Mouse (Mus musculus) liver, embryonic 16.5 days (tissue): ENCODE results near the gene Myo1c. TPM values are rescaled to one million over a fixed set of nuclear protein-coding genes. Genes with fewer than 3 reads are reported as not detected.

Source experiments
- ATAC-seq: fragments of 200-750 bp; cut with Nextera tagmentation; 2 replicates; pipeline ENCODE4 v1.8.0; 2017; ENCODE audit warnings: low read depth, mild to moderate bottlenecking, moderate number of reproducible peaks, moderate library complexity
- H3K27ac ChIP-seq: fragments of 300-500 bp; sonication (generic); 2 replicates; pipeline ENCODE4 v1.5.1; 2014; ENCODE audit warnings: mild to moderate bottlenecking, low read length
- H3K27me3 ChIP-seq: fragments of 300-500 bp; sonication (generic); 2 replicates; pipeline ENCODE4 v1.6.1; 2014; ENCODE audit warnings: low read depth, low read length, mixed read lengths; ENCODE audit not compliant: control insufficient read depth, insufficient read depth
- H3K36me3 ChIP-seq: fragments of 300-500 bp; sonication (generic); 2 replicates; pipeline ENCODE4 v1.6.1; 2014; ENCODE audit warnings: mild to moderate bottlenecking; ENCODE audit not compliant: control insufficient read depth, insufficient read depth
- H3K4me1 ChIP-seq: fragments of 300-500 bp; sonication (generic); 2 replicates; pipeline ENCODE4 v1.6.1; 2014; ENCODE audit warnings: low read depth, low read length, mixed read lengths; ENCODE audit not compliant: control insufficient read depth
- H3K4me2 ChIP-seq: fragments of 300-500 bp; sonication (generic); 2 replicates; pipeline ENCODE4 v1.6.1; 2014; ENCODE audit warnings: low read depth, low read length, mixed read lengths
- H3K4me3 ChIP-seq: fragments of 300-500 bp; sonication (generic); 2 replicates; pipeline ENCODE4 v1.5.1; 2014; ENCODE audit warnings: low read depth, mild to moderate bottlenecking, low read length
- H3K9ac ChIP-seq: fragments of 300-500 bp; sonication (generic); 2 replicates; pipeline ENCODE4 v1.6.1; 2014; ENCODE audit warnings: low read depth, low read length
- H3K9me3 ChIP-seq: fragments of 300-500 bp; sonication (generic); replicated peaks from 2 replicates; pipeline ENCODE4 v1.6.1; 2016; ENCODE audit warnings: low read length; ENCODE audit not compliant: control insufficient read depth
- WGBS: fragments of 180-500 bp; shearing (Covaris S2); extraction: QIAGEN DNeasy Blood & Tissue Kit; methylation state at CpG from one replicate; pipeline ENCODE4 v1.1.7; 2014; ENCODE audit not compliant: insufficient replicate concordance; 5-methylcytosine and 5-hydroxymethylcytosine counted together
- polyA plus RNA-seq: library from polyadenylated mRNA; unstranded; fragments of >200 nt; fragmentation: Nextera tagmentation; extraction: Ambion mirVana; gene quantifications from 2 replicates; pipeline ENCODE4 v1.2.1, GENCODE M21; 2015

Myo1c gene
- polyA plus RNA-seq, 1 experiment from 2014 or later = 24.1 TPM

- Histone ChIP-seq H3K4me3 (no peak overlapping the region), H3K4me1 (peaks cover 19% of the 10 kb centered on the region), H3K27me3 (no peaks in the 10 kb centered on the region), H3K36me3 (no peaks in the 10 kb centered on the region), H3K27ac (no peak overlapping the region), H3K9me3 (no peaks in the 10 kb centered on the region), H3K4me2 (no peak overlapping the region), H3K9ac (no peak overlapping the region)
- ATAC-seq = no peak
- 71% methylated on average over 3 of the region's 3 CpGs for WGBS
Observed at GRCm38 (mm10) chr11:75634801-75635200, 15.5 kb upstream of the Myo1c start.

DNA sequence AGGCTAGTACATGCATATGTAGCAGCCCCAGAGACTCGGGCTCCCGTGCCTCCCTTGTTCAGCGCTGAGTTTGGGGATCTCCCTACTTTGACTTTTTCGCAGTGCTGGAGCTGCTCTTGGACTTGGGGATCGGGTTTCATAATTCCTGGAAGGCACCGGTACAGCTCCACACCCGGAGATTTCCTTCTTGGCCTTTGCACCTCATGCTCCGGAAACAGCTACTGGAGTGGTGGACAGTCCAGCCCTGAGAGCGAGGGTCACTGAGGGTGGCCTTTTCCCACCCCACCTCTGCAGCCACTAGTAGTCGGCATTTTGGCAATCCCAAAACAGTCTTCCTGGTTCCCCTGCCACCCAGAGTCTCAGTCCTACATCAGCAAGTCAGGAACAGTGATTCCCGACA lies 15.0 kb upstream of the Myo1c start:
- H3K4me1 ChIP-seq = peaks cover 16% of the 10 kb centered on the region
- no peak overlapping the region for H3K9ac ChIP-seq
- no peak overlapping the region for H3K4me3 ChIP-seq
- H3K4me2 ChIP-seq = no peak overlapping the region
- H3K27me3 ChIP-seq = no peaks in the 10 kb centered on the region
- H3K9me3 ChIP-seq = no peaks in the 10 kb centered on the region
- H3K27ac ChIP-seq = no peak overlapping the region
- 63% methylated on average over 11 of the region's 11 CpGs for WGBS
- no peaks in the 10 kb centered on the region for H3K36me3 ChIP-seq
- ATAC-seq = no peak

GRCm38 (mm10) chr11:75643323-75643722 lies 7.0 kb upstream of the Myo1c start:
- Histone ChIP-seq H3K9me3 (no peaks in the 10 kb centered on the region), H3K4me2 (no peak overlapping the region), H3K27ac (no peak overlapping the region), H3K36me3 (no peaks in the 10 kb centered on the region), H3K27me3 (no peaks in the 10 kb centered on the region), H3K4me1 (no peaks in the 10 kb centered on the region), H3K4me3 (no peak overlapping the region), H3K9ac (no peak overlapping the region)
- no peak for ATAC-seq
- WGBS = 81% methylated on average over 5 of the region's 5 CpGs

GRCm38 (mm10) chr11:75644684-75645083 lies 5.6 kb upstream of the Myo1c start:
- no peaks in the 10 kb centered on the region for H3K27me3 ChIP-seq
- H3K36me3 ChIP-seq = no peaks in the 10 kb centered on the region
- H3K9me3 ChIP-seq = no peaks in the 10 kb centered on the region
- H3K4me3 ChIP-seq = no peak overlapping the region
- no peak overlapping the region for H3K27ac ChIP-seq
- 26% methylated on average over 9 of the region's 9 CpGs for WGBS
- no peak overlapping the region for H3K4me2 ChIP-seq
- ATAC-seq = no peak
- peaks cover 3% of the 10 kb centered on the region for H3K4me1 ChIP-seq
- H3K9ac ChIP-seq = no peak overlapping the region

- ATAC-seq = no peak
- H3K4me3 ChIP-seq = no peak overlapping the region
- no peak overlapping the region for H3K27ac ChIP-seq
- H3K9ac ChIP-seq = no peak overlapping the region
- H3K4me1 ChIP-seq = peaks cover 25% of the 10 kb centered on the region
- H3K36me3 ChIP-seq = no peaks in the 10 kb centered on the region
- H3K27me3 ChIP-seq = no peaks in the 10 kb centered on the region
- 62% methylated on average over 6 of the region's 6 CpGs for WGBS
- no peak overlapping the region for H3K4me2 ChIP-seq
- H3K9me3 ChIP-seq = no peaks in the 10 kb centered on the region
Observed at GRCm38 (mm10) chr11:75647681-75648211, 2.6 kb upstream of the Myo1c start.

GRCm38 (mm10) chr11:75649155-75649561 lies 1.1 kb upstream of the Myo1c start:
- no peak overlapping the region for H3K4me2 ChIP-seq
- no peak for ATAC-seq
- H3K36me3 ChIP-seq = no peaks in the 10 kb centered on the region
- no peak overlapping the region for H3K9ac ChIP-seq
- 31% methylated on average over 4 of the region's 4 CpGs for WGBS
- H3K4me3 ChIP-seq = no peak overlapping the region
- no peaks in the 10 kb centered on the region for H3K27me3 ChIP-seq
- peaks cover 39% of the 10 kb centered on the region for H3K4me1 ChIP-seq
- no peaks in the 10 kb centered on the region for H3K9me3 ChIP-seq
- H3K27ac ChIP-seq = peak overlapping the region; percentile 9; the same call in 1 of the 2 replicates

- Histone ChIP-seq H3K4me3 (peak overlapping the region; percentile 76), H3K4me1 (peaks cover 55% of the 10 kb centered on the region), H3K27ac (peak overlapping the region; percentile 89)
Observed at GRCm38 (mm10) chr11:75650958-75651425, 688 bp downstream of the Myo1c start.

GRCm38 (mm10) chr11:75651426-75652221 lies 1.3 kb downstream of the Myo1c start:
- Histone ChIP-seq H3K36me3 (no peaks in the 10 kb centered on the region), H3K4me2 (peak overlapping the region; percentile 100), H3K4me3 (peak overlapping the region; percentile 76), H3K27ac (peak overlapping the region; percentile 89), H3K9ac (peak overlapping the region; percentile 77), H3K9me3 (no peaks in the 10 kb centered on the region), H3K27me3 (no peaks in the 10 kb centered on the region), H3K4me1 (peaks cover 61% of the 10 kb centered on the region)
- WGBS = under 1% methylated on average over 54 of the region's 54 CpGs
- ATAC-seq = peak; percentile 82

More at GRCm38 (mm10) chr11:75650958-75651425, 688 bp downstream of the Myo1c start:
- no peaks in the 10 kb centered on the region for H3K36me3 ChIP-seq
- H3K4me2 ChIP-seq = peak overlapping the region; percentile 100
- no peak for ATAC-seq
- no peaks in the 10 kb centered on the region for H3K9me3 ChIP-seq
- peak overlapping the region; percentile 77 for H3K9ac ChIP-seq
- WGBS = 16% methylated on average over 13 of the region's 13 CpGs
- no peaks in the 10 kb centered on the region for H3K27me3 ChIP-seq
